Mouse (Mus musculus) E14TG2a.4 (cell line): ENCODE data around the gene Slain2.

Experiments
- CTCF ChIP-seq: conservative IDR thresholded peaks from 2 replicates; pipeline ENCODE4 v1.5.1; 2014; ENCODE audit warnings: low read length
- NANOG ChIP-seq: IDR thresholded peaks from 2 replicates; pipeline ENCODE4 v1.6.1; 2014; ENCODE audit warnings: borderline replicate concordance, low read length, mixed read lengths
- POU5F1 ChIP-seq: IDR thresholded peaks from 2 replicates; pipeline ENCODE4 v1.6.1; 2014; ENCODE audit warnings: low read length, borderline replicate concordance

DNA sequence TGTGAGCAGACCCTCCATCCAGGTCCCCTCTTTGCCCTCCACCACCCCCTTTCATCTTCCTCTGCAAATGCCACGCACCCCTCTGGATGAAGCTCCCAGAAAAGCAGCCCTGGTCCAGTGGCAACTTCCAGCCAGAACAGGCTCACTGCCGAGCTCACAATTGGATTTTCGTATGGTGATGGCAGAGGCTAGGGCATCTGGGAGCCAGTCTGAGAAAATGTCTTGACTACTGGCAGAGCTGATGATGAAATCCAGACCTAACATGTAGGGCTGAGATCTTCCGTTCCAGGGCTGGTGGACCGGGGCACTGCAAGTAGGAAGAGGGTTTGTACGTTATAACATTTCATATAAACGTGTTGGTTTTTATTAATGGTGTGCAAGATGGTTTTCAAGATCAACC, 73.7 kb downstream of the Slain2 start:
- TF ChIP-seq CTCF (no peak), POU5F1 (no peak), NANOG (no peak)
